Mouse (Mus musculus) forebrain, embryonic 14.5 days (tissue): ENCODE data around the gene Ehbp1. TPM values are rescaled to one million over a fixed set of nuclear protein-coding genes. Genes with fewer than 3 reads are reported as not detected.

Experiments
- ATAC-seq: fragments of 200-750 bp; cut with Nextera tagmentation; 2 replicates; pipeline ENCODE4 v1.8.0; 2017; ENCODE audit warnings: mild to moderate bottlenecking, moderate library complexity
- DNase-seq: peaks from one replicate; pipeline ENCODE4 v3.0.0-alpha.2; 2015; ENCODE audit warnings: low spot score
- H3K27ac ChIP-seq: fragments of 300-500 bp; sonication (generic); 2 replicates; pipeline ENCODE4 v1.5.1; 2014; ENCODE audit warnings: low read depth, mild to moderate bottlenecking, control low read depth, low read length, moderate library complexity
- H3K27me3 ChIP-seq: fragments of 300-500 bp; sonication (generic); replicated peaks from 2 replicates; pipeline ENCODE4 v1.6.1; 2014; ENCODE audit warnings: low read length, control low read depth, mixed read lengths; ENCODE audit not compliant: control insufficient read depth, insufficient read depth
- H3K36me3 ChIP-seq: fragments of 300-500 bp; sonication (generic); 2 replicates; pipeline ENCODE4 v1.6.1; 2014; ENCODE audit warnings: low read length, control low read depth; ENCODE audit not compliant: control insufficient read depth, insufficient read depth
- H3K4me1 ChIP-seq: fragments of 300-500 bp; sonication (generic); 2 replicates; pipeline ENCODE4 v1.6.1; 2014; ENCODE audit warnings: antibody characterized with exemption, low read length, control low read depth; ENCODE audit not compliant: control insufficient read depth, insufficient read depth
- H3K4me2 ChIP-seq: fragments of 300-500 bp; sonication (generic); 2 replicates; pipeline ENCODE4 v1.6.1; 2014; ENCODE audit warnings: mild to moderate bottlenecking, control low read depth, low read length
- H3K4me3 ChIP-seq: fragments of 300-500 bp; sonication (generic); 2 replicates; pipeline ENCODE4 v1.5.1; 2014; ENCODE audit warnings: low read depth, low read length, control low read depth
- H3K9ac ChIP-seq: fragments of 300-500 bp; sonication (generic); 2 replicates; pipeline ENCODE4 v1.6.1; 2014; ENCODE audit warnings: mild to moderate bottlenecking, low read length, control low read depth, moderate library complexity
- H3K9me3 ChIP-seq: fragments of 300-500 bp; sonication (generic); replicated peaks from 2 replicates; pipeline ENCODE4 v1.6.1; 2016; ENCODE audit warnings: low read length, control low read depth, mixed read lengths; ENCODE audit not compliant: control insufficient read depth
- WGBS: fragments of 180-500 bp; shearing (Covaris S2); extraction: QIAGEN DNeasy Blood & Tissue Kit; methylation state at CpG from one replicate; pipeline ENCODE4 v1.1.7; 2014; 5-methylcytosine and 5-hydroxymethylcytosine counted together
- polyA plus RNA-seq: library from polyadenylated mRNA; unstranded; fragments of >200 nt; fragmentation: Nextera tagmentation; extraction: Ambion mirVana; gene quantifications from 2 replicates; pipeline ENCODE4 v1.2.1, GENCODE M21; 2014

Gene Ehbp1
- polyA plus RNA-seq, 1 experiment from 2014 or later: 17.1 TPM

DNA sequence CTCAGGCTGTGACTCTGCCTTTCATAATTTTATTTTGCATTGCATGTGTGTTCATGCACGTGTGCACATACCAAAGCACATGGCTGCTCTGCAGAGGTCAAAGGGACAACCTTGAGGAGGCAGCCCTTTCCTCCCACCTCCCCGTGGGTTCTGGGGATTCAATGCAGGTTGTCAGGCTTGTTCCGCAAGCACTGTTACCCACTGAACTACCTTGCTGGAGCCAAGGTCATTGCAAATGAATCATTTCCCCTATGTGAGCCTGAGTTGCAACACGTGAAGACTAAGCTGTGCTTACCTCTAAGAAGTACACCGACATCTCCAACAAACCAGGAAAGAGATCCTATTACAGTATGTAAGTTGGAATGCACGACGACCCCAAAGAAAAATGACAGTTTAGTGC is 291.2 kb downstream of the Ehbp1 start:
- ATAC-seq (no peak), DNase-seq (no peak)
- Histone ChIP-seq H3K27me3 (no peaks in the 10 kb centered on the region), H3K27ac (no peak overlapping the region), H3K4me3 (no peak overlapping the region), H3K4me2 (no peak overlapping the region), H3K9ac (no peak overlapping the region), H3K36me3 (0 out of 2 replicates have a peak, but pooled peaks cover 3% of the 10 kb centered on the region), H3K4me1 (no peaks in the 10 kb centered on the region), H3K9me3 (no peaks in the 10 kb centered on the region)
- 88% methylated on average over 7 of the region's 7 CpGs for WGBS

DNA sequence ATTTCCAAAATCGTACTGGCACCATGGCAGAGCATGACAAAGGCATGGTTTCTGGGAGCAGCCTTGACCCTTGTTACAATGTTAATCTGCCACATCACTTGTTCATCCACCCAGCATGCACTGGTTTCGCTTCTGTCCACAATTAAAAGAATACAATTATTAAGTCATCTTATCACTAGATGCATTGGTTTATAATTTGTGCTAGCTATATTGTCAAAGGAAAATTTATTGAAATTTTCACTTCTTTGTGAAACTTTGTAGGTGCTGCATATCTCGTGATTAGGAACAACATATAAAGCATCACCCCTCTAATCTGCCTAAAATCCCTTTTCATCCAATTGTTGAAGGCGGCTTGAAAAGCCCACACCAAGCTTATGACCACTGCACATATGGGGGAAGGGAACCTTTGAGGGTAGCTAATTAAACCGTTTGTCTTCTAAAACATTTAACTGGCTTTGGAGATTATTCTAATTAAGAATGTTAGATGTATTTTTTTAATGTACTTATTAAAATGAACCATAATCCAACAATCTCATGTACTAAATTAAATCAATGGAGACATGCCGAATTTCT is 302.2 kb downstream of the Ehbp1 start:
- no peak overlapping the region for H3K4me2 ChIP-seq
- no peak overlapping the region for H3K9ac ChIP-seq
- H3K27ac ChIP-seq: no peak overlapping the region
- no peaks in the 10 kb centered on the region for H3K36me3 ChIP-seq
- no peak overlapping the region for H3K4me3 ChIP-seq
- 26% methylated on average over 6 of the region's 6 CpGs for WGBS
- H3K27me3 ChIP-seq: no peaks in the 10 kb centered on the region
- no peaks in the 10 kb centered on the region for H3K9me3 ChIP-seq
- H3K4me1 ChIP-seq: peaks cover 7% of the 10 kb centered on the region; the same call in 1 of the 2 replicates
- DNase-seq (no peak), ATAC-seq (no peak)

DNA sequence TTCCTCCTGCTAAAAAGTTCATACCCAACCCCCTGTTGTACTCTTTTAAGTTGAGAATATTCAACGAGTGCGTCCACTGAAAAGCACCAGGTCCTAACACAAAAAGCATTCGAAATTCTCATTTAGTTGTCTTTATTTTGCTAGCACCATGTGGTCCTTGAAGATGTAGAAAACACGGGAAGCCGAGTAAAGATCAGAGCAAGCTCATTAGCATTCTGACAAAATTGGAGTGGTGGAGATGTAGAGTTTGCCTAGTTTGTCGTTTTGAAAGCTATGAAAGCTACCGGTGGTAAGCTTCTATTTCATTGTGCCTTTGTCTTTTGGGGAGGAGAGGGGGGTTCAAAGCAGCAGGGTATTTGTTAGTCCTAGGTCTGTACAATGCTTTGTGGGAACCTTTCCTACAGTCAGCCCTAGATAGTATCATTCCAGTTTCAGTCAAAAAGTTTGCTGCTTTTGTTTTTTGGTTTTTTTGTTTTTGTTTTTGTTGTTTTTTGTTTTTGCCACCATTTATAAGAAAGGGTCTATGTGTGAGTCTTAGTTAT is 307.5 kb downstream of the Ehbp1 start:
- no peaks in the 10 kb centered on the region for H3K27me3 ChIP-seq
- 2% methylated on average over 7 of the region's 7 CpGs for WGBS
- H3K27ac ChIP-seq: no peak overlapping the region
- ATAC-seq: peak; percentile 52; the same call in 1 of the 2 replicates
- H3K4me2 ChIP-seq: no peak overlapping the region
- peak; percentile 47 for DNase-seq
- no peak overlapping the region for H3K4me3 ChIP-seq
- H3K36me3 ChIP-seq: no peaks in the 10 kb centered on the region
- H3K9ac ChIP-seq: no peak overlapping the region
- H3K4me1 ChIP-seq: peaks cover 5% of the 10 kb centered on the region; the same call in 1 of the 2 replicates
- H3K9me3 ChIP-seq: no peaks in the 10 kb centered on the region

DNA sequence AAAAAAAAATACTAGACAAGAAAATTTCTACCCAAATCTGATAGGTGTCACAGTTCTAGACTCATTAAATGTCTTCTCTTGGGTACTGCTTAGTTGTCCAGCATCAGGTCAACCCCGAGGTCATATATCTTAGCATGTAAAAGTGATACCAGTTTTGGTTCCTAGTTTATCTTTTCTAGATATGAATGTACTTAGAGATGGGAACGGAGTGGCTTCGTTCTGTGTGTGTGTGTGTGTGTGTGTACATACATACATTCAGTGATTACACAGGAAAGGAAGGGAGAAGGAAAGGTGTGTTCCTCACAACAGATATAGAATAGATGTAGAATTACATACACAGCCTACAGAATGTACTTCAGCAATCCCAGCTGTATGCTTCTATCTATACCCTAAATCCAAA is 308.5 kb downstream of the Ehbp1 start:
- Histone ChIP-seq H3K27me3 (no peaks in the 10 kb centered on the region), H3K9me3 (no peaks in the 10 kb centered on the region), H3K4me2 (no peak overlapping the region), H3K27ac (no peak overlapping the region), H3K36me3 (no peaks in the 10 kb centered on the region), H3K4me3 (no peak overlapping the region), H3K9ac (no peak overlapping the region), H3K4me1 (peaks cover 5% of the 10 kb centered on the region; the same call in 1 of the 2 replicates)
- no peak for DNase-seq
- no peak for ATAC-seq
- WGBS: 70% methylated on average over 3 of the region's 3 CpGs

DNA sequence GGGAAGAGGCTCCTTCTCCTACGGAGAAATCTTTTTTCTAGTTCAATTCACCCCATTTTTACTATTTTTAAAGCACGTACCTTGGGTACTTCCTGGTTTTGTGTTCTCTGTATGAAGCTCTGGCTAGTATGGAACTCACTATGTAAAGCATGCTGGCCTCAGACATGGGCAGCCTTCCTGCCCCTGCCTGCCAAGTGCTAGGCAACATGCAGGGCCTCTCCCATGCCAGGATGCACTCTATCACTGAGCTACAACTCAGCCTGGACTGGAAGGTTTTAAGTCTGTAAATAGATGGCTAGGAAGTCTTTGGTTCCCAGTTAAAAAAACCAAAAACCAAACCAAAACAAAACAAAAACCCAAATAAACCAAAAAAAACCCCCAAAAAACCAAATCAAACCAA is 321.5 kb downstream of the Ehbp1 start:
- no peak for ATAC-seq
- 95% methylated on average over 2 of the region's 2 CpGs for WGBS

DNA sequence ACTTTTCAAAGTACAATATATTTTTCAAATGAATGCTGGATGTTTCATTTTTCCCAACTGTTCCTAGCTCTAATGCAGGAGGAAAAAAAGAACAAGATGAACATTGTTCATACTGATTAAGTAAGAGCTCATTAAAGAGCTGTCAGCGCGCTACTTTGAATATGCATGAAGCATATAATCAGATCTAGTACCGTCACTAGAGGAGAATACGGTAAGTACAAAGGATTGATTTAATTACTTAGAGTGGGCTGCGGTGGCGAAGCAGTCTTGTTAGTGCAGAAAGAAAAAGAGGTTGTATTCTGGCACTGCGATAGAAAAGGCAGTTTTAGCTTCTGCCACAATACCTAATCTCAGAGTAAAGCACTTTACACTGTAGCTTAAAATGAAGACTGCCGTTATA is 324.6 kb downstream of the Ehbp1 start:
- Histone ChIP-seq H3K4me2 (peak overlapping the region; percentile 16; the same call in 1 of the 2 replicates), H3K36me3 (peaks cover 5% of the 10 kb centered on the region; the same call in 1 of the 2 replicates), H3K9ac (no peak overlapping the region), H3K27ac (no peak overlapping the region; the same call in 1 of the 2 replicates), H3K27me3 (no peaks in the 10 kb centered on the region), H3K4me1 (peaks cover 16% of the 10 kb centered on the region; the same call in 1 of the 2 replicates), H3K9me3 (no peaks in the 10 kb centered on the region), H3K4me3 (no peak overlapping the region)
- ATAC-seq (peak; percentile 94), DNase-seq (peak; percentile 94)
- WGBS: 2% methylated on average over 8 of the region's 8 CpGs

More for the DNA sequence above, 321.5 kb downstream of the Ehbp1 start:
- Histone ChIP-seq H3K9ac (no peak overlapping the region), H3K36me3 (peaks cover 5% of the 10 kb centered on the region; the same call in 1 of the 2 replicates), H3K9me3 (no peaks in the 10 kb centered on the region), H3K27me3 (no peaks in the 10 kb centered on the region), H3K27ac (no peak overlapping the region), H3K4me2 (no peak overlapping the region), H3K4me1 (peaks cover 11% of the 10 kb centered on the region; the same call in 1 of the 2 replicates), H3K4me3 (no peak overlapping the region)
- DNase-seq: no peak

DNA sequence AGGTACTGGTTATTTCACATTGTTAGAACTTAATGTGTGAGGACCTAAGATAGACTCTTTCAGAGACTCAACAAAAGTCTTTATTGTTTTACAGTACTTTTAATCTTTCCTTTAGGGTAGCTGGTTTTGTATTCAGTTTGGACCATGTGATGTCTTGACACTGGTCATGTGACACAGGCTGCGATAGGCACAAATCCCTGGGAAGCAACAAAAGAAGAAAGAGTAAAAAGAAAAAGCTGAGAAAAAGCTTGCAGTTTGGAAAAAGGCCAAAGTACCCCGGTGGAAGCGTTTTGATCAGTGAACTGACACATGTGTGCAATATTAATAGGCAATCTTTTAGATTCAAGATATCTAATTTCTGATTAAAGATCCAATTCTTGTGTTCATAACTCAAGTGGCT is 325.8 kb downstream of the Ehbp1 start:
- H3K4me3 ChIP-seq: no peak overlapping the region
- H3K27me3 ChIP-seq: no peaks in the 10 kb centered on the region
- no peak overlapping the region for H3K27ac ChIP-seq
- peak; percentile 45 for ATAC-seq
- DNase-seq: peak; percentile 77
- no peak overlapping the region for H3K9ac ChIP-seq
- H3K9me3 ChIP-seq: no peaks in the 10 kb centered on the region
- WGBS: 4% methylated on average over 3 of the region's 3 CpGs
- no peak overlapping the region for H3K4me2 ChIP-seq
- H3K36me3 ChIP-seq: peaks cover 5% of the 10 kb centered on the region; the same call in 1 of the 2 replicates
- peaks cover 16% of the 10 kb centered on the region; the same call in 1 of the 2 replicates for H3K4me1 ChIP-seq

DNA sequence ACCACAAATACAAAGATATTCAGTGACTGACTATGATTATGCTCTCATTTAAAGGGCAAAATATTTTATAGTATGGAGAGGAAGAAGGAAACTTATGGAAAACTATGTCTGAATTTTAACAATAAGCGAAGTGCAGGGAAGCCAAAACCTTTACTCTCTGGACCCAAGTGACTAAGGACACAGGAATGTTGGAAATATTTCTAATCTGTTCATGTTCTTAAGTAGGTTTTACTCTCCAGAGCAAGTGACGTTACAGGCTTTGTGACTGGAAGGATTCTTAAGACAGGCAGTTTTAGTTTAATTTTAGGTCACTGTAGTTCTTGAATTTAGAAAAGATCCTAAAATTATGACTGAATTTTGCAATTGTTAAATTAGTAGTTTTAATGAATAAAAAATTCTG is 333.3 kb downstream of the Ehbp1 start:
- peak overlapping the region; percentile 92 for H3K27ac ChIP-seq
- ATAC-seq (no peak), DNase-seq (no peak)
- 3% methylated on average over 2 of the region's 2 CpGs for WGBS
- peak overlapping the region; percentile 78 for H3K9ac ChIP-seq
- H3K27me3 ChIP-seq: peaks cover 16% of the 10 kb centered on the region; the same call in 1 of the 2 replicates
- H3K4me1 ChIP-seq: peaks cover 18% of the 10 kb centered on the region
- H3K4me3 ChIP-seq: peak overlapping the region; percentile 36
- H3K4me2 ChIP-seq: peak overlapping the region; percentile 82
- H3K9me3 ChIP-seq: no peaks in the 10 kb centered on the region
- H3K36me3 ChIP-seq: no peaks in the 10 kb centered on the region

DNA sequence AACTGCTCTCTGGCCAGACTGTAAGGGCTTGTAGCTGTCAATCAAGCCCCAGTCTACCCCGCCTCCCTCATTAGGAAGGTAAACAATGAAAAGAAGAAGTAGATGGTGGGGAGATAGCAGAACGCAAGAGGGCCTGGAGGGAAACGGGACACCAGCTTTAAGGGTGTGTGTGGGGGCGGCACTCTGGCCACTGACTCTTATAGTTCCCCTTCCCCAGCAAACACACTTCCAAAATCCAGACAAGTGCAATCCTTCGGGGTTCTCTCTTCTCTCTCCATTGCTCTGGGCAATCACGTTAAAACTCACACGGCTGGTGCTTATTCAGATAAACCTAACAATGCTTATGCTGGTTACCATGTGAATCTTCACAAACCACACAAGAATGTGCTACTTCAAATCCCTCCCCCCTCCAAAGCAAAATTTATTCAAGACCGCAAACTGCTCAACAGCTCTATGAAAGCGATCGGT is 333.9 kb downstream of the Ehbp1 start:
- peak overlapping the region; percentile 78 for H3K9ac ChIP-seq

More for the DNA sequence above, 333.9 kb downstream of the Ehbp1 start:
- peaks cover 16% of the 10 kb centered on the region; the same call in 1 of the 2 replicates for H3K27me3 ChIP-seq
- no peaks in the 10 kb centered on the region for H3K36me3 ChIP-seq
- peak overlapping the region; percentile 36 for H3K4me3 ChIP-seq
- 2% methylated on average over 10 of the region's 10 CpGs for WGBS
- H3K9me3 ChIP-seq: no peaks in the 10 kb centered on the region
- peak; percentile 82 for DNase-seq
- H3K4me1 ChIP-seq: peaks cover 18% of the 10 kb centered on the region
- peak; percentile 65 for ATAC-seq
- H3K27ac ChIP-seq: peak overlapping the region; percentile 92
- H3K4me2 ChIP-seq: peak overlapping the region; percentile 82
